Mouse (Mus musculus) regulatory T cell (primary cell): ENCODE measurements around the gene Zranb2.

Experiments used
- in situ Hi-C: fragments of 300-600 bp; cut with MboI, MseI; formaldehyde crosslinking; loops from one replicate; pipeline ENCODE4 v1.15.1; 2025; ENCODE audit warnings: high pct_unique_total_duplicates

The Zranb2 gene

GRCm38 (mm10) chr3:157578469-157579170 is 44.7 kb downstream of the Zranb2 start:
- in situ Hi-C loops: loop anchor here (10.0 kb wide), 1 partner anchor 1786 kb away; no protein-coding TSS in a partner anchor

DNA sequence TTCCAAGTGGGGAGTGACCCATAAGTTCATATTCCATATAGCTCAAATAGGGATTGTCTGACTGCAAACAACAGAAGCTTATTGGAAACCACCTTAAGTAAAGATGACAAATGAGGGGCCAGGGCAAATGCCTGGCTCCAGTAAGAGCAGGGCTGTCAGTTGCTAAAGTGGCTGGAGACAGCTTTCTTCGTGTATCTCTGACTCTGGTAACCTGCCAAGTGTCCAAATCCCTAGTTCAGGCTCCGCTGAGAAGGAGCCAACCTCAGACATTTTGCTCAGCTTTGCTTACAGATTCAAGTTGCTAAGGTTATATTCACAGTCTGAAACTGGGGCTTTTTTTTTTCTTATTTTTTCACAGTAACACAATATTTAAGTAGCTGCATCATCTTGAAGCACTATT is 45.4 kb downstream of the Zranb2 start:
- in situ Hi-C loops: loop anchor here (10.0 kb wide), 1 partner anchor 1785 kb away; no protein-coding TSS in a partner anchor

DNA sequence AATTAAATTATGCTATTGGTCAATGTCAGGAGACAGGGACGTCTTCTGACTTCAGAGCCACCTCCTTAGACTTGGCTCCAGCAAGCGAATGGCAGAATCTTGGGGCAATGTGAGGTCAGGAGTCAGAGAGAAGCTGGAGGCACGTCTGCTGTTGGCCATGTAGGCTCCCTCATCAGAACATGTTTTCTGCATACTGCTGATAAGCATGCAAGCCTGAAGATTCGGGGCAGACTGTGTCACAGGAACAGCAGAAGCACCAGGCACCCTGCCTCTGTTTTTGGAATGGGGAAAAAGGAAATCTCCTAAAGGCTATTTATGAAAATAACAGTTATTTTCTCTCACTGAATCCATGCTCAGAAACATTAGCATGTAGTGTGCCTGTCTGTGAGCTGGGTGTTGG is 46.3 kb downstream of the Zranb2 start:
- in situ Hi-C loops: loop anchor here (10.0 kb wide), 1 partner anchor 915 kb away; no protein-coding TSS in a partner anchor

DNA sequence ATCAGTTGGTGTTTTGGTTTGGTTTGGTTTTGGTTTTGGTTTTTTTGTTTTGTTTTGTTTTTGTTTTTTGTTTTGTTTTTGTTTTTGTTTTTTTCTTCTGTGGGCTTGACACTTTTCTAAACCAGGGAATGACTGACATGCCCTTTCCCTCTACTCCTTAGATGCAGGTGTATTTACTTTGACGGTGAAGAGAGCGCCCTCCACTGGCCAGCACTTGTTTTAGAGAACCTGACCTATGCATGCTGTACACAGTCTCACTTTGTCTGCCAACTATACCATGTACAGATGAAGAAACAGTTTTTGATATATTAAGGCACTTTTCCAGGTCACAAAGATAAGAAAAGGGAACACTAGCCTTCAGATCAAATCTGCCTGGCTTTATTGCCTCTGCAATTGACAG is 47.8 kb downstream of the Zranb2 start:
- in situ Hi-C loops: loop anchor here (10.0 kb wide), 1 partner anchor 917 kb away; no protein-coding TSS in a partner anchor

- in situ Hi-C loops: loop anchor here (10.0 kb wide), 1 partner anchor 918 kb away; no protein-coding TSS in a partner anchor
Observed at GRCm38 (mm10) chr3:157582626-157583405, 48.9 kb downstream of the Zranb2 start.

DNA sequence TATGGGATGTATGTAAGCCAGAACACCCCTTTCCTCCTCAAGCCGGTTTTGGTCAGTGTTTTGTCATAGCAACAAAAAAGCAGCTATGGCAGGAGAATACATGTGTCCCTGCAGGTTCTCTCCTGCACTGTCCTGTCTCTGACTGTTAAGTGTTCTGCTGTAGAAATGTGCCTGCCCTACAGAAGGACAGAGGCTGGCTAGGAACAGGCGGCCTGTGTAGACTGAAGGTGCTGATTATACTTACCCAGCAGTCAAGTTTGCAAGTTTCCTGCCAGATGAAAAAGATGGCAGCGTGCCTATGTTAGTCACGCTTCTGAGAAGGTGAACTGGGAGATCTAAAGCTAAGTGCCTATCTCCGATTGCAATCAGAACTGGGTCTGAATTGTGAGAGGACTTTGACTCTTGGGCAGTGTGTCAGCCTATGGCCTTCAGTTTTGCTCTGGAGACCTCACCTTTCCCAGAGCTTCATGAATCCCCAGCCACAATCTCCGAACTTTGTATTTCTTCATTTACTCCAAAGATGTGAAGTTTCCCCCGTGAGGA is 63.9 kb downstream of the Zranb2 start:
- in situ Hi-C loops: no loop called here
